Mouse (Mus musculus): ENCODE data around the gene Adarb2.

DNA sequence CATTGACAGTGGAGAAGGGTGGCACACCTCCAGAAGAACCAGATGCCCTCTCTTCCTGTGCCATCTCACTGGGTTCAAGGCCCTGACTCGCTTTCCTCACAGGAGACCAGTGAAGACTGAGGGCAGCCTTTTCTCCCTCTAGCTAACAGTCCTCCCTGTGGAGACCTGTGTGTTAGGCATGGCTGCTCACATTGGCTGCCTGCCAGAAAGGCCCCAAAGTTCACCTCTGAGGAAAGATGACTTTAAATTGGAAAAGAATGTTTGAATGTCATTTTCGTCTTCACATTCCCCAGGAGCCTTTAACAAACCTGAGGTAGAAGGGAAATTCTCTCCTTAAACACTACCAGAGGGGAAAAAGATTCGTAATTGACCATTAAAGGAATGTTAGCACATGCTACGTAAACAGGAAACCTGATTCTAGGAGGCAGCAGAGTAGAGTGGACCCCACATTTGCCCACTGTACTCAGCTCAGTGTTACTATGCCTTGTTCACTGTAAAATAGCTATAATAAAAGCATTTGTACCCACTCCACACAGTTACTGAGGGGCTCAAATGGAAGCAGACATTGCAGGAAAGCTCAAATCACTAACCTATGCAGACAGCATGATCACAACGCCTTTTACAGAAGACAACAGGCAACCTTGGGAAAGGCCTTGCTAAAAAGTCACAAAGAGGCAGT is 285.2 kb downstream of the Adarb2 start:
- TF ChIP-seq POLR2A (IDR thresholded peaks at IDR 0.05; ENCODE audit: control insufficient read depth, low read depth, low read length) (no peak), CTCF (IDR thresholded peaks at IDR 0.05; ENCODE audit: control insufficient read depth, insufficient read depth, insufficient replicate concordance, low read depth, low read length) (no peak)
